Mouse (Mus musculus): ENCODE data around the gene Shoc2.
A peak's percentile ranks its signal among the peaks of the same experiment; 100 is the strongest.

Shoc2 gene

GRCm38 (mm10) chr19:54015503-54015902 is 71.4 kb downstream of the Shoc2 start:
- no peak for DNase-seq (ENCODE audit: inconsistent age in 2 of 2, low spot score in 1 of 2)

- DNase-seq (ENCODE audit: inconsistent age in 2 of 2, low spot score in 1 of 2): no peak
Measured at GRCm38 (mm10) chr19:54035100-54035499, 91.0 kb downstream of the Shoc2 start.

- DNase-seq (ENCODE audit: inconsistent age in 2 of 2, low spot score in 1 of 2): no peak
Measured at GRCm38 (mm10) chr19:54039441-54039840, 95.3 kb downstream of the Shoc2 start.

- no peak for DNase-seq (ENCODE audit: inconsistent age in 2 of 2, low spot score in 1 of 2)
Measured at GRCm38 (mm10) chr19:54040356-54041028, 96.4 kb downstream of the Shoc2 start.

- DNase-seq (ENCODE audit: inconsistent age in 2 of 2, low spot score in 1 of 2): no peak
Measured at GRCm38 (mm10) chr19:54041029-54041367, 96.9 kb downstream of the Shoc2 start.

- no peak for DNase-seq (ENCODE audit: inconsistent age in 2 of 2, low spot score in 1 of 2)
Measured at GRCm38 (mm10) chr19:54043851-54044250, 99.7 kb downstream of the Shoc2 start, which contains the start of gene Adra2a. TSS of gene Adra2a (plus strand) at chr19:54044151.

GRCm38 (mm10) chr19:54044507-54045371 is 100.6 kb downstream of the Shoc2 start:
- DNase-seq (ENCODE audit: inconsistent age in 2 of 2, low spot score in 1 of 2): peak; percentile 39 to 87

GRCm38 (mm10) chr19:54045412-54045811 is 101.3 kb downstream of the Shoc2 start:
- peak in 1 of 2 experiments; percentile 51 for DNase-seq (ENCODE audit: inconsistent age in 2 of 2, low spot score in 1 of 2)

GRCm38 (mm10) chr19:54045931-54046683 is 102.0 kb downstream of the Shoc2 start:
- peak in 1 of 2 experiments; percentile 56 for DNase-seq (ENCODE audit: inconsistent age in 2 of 2, low spot score in 1 of 2)

- no peak for DNase-seq (ENCODE audit: inconsistent age in 2 of 2, low spot score in 1 of 2)
Measured at GRCm38 (mm10) chr19:54046684-54047070, 102.6 kb downstream of the Shoc2 start.

- DNase-seq (ENCODE audit: inconsistent age in 2 of 2, low spot score in 1 of 2): peak in 1 of 2 experiments; percentile 30
Measured at GRCm38 (mm10) chr19:54047386-54048050, 103.4 kb downstream of the Shoc2 start.

GRCm38 (mm10) chr19:54048161-54048885 is 104.2 kb downstream of the Shoc2 start:
- DNase-seq (ENCODE audit: inconsistent age in 2 of 2, low spot score in 1 of 2): no peak

- DNase-seq (ENCODE audit: inconsistent age in 2 of 2, low spot score in 1 of 2): no peak
Measured at GRCm38 (mm10) chr19:54051651-54052050, 107.5 kb downstream of the Shoc2 start.

- DNase-seq (ENCODE audit: inconsistent age in 2 of 2, low spot score in 1 of 2): no peak
Measured at GRCm38 (mm10) chr19:54055845-54056244, 111.7 kb downstream of the Shoc2 start.

GRCm38 (mm10) chr19:54068447-54068846 is 124.3 kb downstream of the Shoc2 start:
- no peak for DNase-seq (ENCODE audit: inconsistent age in 2 of 2, low spot score in 1 of 2)

- DNase-seq (ENCODE audit: inconsistent age in 2 of 2, low spot score in 1 of 2): no peak
Measured at GRCm38 (mm10) chr19:54070521-54070920, 126.4 kb downstream of the Shoc2 start.

GRCm38 (mm10) chr19:54072233-54072800 is 128.2 kb downstream of the Shoc2 start:
- no peak for DNase-seq (ENCODE audit: inconsistent age in 2 of 2, low spot score in 1 of 2)

GRCm38 (mm10) chr19:54076362-54077349 is 132.6 kb downstream of the Shoc2 start:
- no peak for DNase-seq (ENCODE audit: inconsistent age in 2 of 2, low spot score in 1 of 2)

- no peak for DNase-seq (ENCODE audit: inconsistent age in 2 of 2, low spot score in 1 of 2)
Measured at GRCm38 (mm10) chr19:54081303-54081702, 137.2 kb downstream of the Shoc2 start.
